Mouse (Mus musculus): ENCODE data around the gene Mpp6.

Mpp6 gene

DNA sequence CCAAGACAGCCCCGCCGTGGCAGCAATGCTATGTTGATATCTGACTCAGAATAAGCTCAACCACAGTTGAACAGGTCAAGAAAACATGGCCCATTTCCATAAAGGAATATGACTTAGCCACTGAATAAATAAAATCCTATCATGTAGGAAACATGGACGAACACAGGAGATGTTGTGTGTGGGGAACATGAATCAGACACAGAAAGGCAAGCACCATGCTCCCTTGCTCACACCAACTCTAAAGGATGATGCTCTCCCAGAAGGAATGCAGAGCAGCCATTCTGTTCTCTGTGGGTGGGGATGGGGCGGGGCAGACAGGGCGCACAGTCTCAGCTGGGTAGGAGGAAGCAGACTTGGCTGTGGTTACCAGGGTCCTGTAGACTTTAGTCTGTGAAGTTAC lies 115.2 kb downstream of the Mpp6 start:
- no peak for DNase-seq (ENCODE audit: low spot score in 2 of 2)

DNA sequence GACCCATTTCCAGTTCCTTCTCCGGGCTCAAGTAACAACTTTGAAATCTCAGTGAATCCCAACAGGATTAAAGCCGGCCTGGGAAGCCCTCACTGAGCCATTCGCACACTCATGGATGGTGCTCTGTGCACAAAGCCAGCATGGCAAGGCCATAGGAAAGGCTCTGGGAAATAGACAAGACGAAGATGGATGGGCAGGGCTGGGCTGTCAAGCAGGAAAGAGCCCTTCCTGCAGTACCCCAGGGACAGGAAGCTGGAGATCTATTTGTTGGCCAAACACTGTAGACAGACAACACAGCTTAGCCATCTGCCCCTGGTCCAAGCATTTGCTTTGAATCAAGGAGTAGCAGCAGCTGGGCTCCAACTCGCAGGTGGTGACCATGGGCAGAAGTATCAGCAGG lies 118.1 kb downstream of the Mpp6 start:
- DNase-seq (ENCODE audit: low spot score in 2 of 2): no peak

- no peak for DNase-seq (ENCODE audit: low spot score in 2 of 2)
Measured at GRCm38 (mm10) chr6:50231288-50231687, 121.2 kb downstream of the Mpp6 start.

- no peak for DNase-seq (ENCODE audit: low spot score in 2 of 2)
Measured at GRCm38 (mm10) chr6:50232984-50233383, 122.9 kb downstream of the Mpp6 start.

- DNase-seq (ENCODE audit: low spot score in 2 of 2): no peak
Measured at GRCm38 (mm10) chr6:50237963-50238362, 127.9 kb downstream of the Mpp6 start.

DNA sequence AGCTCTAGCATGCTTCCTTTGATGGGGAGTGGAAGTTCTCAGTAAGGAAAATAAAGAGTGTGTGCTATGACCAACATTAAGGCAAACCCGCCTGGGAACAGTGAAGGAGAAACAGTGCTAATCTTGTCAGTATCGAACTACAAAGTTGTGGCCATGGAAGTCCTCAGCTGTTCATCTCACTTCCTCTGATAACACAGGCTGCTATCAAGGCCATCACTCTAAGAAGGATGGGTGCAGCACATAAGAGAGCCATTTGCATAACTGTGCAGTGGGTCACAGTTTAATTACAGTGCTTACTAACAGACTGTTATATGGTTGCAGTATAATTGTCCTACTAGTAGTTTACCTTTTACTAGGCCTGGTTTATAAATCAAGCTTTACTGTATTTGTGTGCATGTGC lies 129.9 kb downstream of the Mpp6 start:
- DNase-seq (ENCODE audit: low spot score in 2 of 2): no peak

DNA sequence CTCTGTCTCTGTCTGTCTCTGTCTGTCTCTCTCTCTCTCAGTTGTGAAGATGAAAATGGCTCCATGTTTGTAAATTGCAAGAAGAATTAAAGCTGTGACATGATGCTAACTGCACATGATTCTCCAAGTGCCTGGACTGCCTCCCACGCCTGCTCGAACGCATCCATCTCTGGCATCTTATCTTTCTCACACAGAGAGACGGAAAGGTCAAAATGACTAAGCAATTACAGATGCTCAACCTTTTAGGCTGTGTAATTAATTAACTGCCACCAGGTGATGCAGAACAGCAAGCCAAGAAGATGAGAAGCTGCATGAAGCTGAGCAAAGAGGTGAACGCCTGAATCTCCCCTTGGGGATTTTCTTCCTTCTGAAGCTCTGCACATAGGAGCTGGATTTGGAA lies 130.4 kb downstream of the Mpp6 start:
- DNase-seq (ENCODE audit: low spot score in 2 of 2): no peak

DNA sequence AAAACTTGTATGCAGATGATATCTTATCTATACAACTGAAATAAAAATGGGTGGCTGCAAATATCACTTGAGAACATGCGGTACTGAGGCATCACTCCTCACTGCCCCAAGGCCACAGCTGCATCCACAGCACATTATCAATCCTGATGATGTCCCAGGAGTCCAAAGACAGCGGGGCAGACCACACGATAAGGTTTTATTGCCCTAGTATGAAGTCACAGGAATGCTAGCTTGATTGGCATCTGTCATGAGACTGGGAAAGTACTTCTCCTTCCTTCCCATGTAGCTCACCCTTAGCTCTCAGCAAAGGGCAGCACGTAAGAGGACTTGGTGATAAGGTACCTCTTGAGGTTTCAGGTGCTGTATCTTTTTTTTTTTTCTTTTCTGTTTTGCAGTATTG lies 134.1 kb downstream of the Mpp6 start:
- no peak for DNase-seq (ENCODE audit: low spot score in 2 of 2)

DNA sequence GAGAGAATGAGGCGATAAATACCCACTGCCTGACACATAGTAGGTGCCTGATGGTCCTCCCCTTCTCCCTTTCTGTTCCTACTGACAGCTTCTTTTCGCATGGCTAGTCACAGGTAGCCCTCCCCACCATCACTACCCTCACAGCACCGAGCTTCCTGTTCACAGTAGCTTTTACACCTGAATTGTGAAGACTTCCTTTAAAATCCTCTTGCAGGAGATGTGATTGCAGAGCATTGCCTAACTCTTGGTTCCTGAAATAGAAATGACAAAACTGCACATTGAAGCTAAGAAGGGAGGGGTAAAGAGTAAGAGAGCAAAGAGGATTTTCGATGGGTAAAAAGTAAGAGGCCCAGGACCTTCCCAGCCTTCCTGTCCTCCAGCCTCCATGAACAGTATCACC lies 134.9 kb downstream of the Mpp6 start:
- DNase-seq (ENCODE audit: low spot score in 2 of 2): no peak

DNA sequence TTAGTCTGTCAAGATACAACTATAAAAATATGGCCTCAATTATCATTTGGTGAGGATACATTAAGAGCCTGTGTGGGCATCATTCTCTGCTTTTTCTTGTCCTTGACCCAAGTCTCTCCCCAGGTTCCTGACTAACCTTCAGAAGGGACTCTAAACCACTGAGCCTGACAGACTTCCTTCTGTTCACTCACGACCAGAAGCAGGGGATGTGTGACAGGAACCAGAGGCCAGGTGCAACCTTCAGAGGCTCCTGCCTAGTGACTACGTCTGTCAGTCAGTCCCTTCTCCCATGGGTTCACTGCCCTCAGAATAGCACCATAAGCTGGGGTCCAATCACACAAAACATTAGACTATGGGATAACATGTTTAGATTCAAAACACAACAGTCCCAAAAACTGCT lies 137.3 kb downstream of the Mpp6 start:
- DNase-seq (ENCODE audit: low spot score in 2 of 2): no peak

DNA sequence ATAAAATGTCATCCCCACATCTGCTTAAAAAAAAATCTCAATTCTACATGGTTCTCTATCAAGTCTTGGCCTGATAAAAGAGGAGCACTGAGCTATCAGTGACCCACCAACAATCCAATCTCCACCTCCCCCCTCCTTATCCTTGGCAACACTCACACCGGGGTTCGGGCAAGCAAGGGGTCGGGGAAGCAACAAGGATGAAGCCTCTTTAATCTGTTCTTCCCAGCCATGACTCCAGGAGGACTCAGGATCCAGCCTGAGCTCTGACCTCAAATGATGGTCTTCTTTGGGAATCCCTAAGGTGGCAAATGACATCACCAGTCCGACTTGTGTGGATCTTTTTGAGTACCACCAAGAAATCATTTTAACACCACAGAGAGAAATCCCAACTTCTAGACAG lies 137.8 kb downstream of the Mpp6 start:
- no peak for DNase-seq (ENCODE audit: low spot score in 2 of 2)

Data from cerebellum, postnatal 4 days (tissue).